Mouse (Mus musculus) B cell, adult 62 days (primary cell): ENCODE data around the gene Cd300c. TPM values are rescaled to one million over a fixed set of nuclear protein-coding genes. Genes with fewer than 3 reads are reported as not detected.

Experiments
- total RNA-seq: library from RNA; stranded (reverse); gene quantifications from 4 replicates; pipeline ENCODE4 v1.2.4, GENCODE M21; 2023

Cd300c gene
- total RNA-seq = not detected in 4 replicates

DNA sequence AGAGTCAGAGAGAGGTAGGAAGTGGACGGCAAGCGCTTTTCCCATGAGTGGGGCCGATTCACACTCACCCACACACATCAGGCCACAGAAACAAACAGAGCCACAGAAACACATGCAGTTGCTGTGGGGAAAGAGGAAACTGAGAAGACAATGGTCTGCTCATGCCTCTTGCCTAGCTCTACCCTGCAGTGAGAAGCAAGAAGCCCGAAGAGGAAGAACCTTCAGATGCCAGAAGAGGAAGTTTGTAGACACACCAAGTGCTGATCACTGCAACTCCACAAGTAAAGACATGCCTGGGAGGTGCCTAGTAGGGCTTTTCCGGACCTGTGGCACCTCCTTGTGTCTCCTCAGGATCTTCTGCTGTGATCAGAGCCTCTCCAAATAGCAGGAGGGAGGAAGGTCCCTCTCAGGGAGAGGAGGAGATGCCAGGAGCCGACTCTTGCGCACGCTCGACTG, at the start of gene Cd300c:
TSS of gene Cd300c (minus strand) at position 406 of the 456 bp plus-strand sequence.

DNA sequence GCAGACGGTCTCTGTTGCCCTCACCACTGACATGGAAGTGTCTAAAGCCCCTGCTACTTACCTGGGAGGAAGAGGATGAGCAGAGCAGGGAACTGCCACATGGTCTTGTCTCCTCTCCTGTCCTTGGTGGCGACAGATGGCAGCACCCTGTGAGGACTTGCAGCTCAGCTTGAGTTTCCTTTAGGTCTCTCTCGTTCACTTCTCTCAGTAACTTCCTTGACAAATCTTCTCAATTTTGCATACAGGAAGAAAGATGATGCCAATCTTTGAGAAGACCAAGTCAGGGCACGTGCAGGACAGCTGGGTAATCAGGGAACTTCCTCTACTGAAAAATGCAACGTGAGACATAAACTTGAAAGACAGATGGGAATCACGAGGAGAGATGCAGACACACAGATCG, 47.1 kb upstream of the Cd300c start, which contains the start of gene Cd300ld2:
TSS of gene Cd300ld2 (minus strand) at position 101 of the 400 bp plus-strand sequence.

DNA sequence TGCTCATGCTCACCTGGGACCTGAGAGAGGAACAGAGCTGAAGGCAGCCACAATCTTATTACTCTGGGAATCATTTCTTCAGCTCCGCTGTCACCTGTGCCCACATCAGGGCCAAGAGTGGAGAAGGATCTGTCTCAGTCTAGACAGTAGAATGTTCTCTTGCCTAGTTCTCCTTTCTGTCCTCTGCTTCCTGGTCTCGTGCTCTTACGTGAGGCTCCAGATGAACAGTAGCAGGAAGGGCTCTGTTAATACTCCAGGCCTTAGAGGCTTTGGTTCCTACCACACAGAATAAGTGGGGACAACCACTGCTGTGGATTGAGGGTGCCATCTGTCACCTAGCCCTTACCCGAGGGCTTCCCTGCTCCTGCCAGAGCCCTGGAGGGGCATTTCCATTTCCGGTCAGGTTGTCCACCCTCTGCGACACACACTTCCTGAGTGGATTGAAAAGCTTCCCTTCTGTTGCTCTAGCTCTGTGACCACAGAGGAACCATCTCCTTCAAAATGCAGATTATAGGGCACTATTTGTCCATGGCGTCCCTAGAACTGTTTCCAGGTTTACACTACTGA, 32.6 kb upstream of the Cd300c start, which contains the start of gene Cd300c2:
TSS of gene Cd300c2 (minus strand) at position 407 of the 567 bp plus-strand sequence.

DNA sequence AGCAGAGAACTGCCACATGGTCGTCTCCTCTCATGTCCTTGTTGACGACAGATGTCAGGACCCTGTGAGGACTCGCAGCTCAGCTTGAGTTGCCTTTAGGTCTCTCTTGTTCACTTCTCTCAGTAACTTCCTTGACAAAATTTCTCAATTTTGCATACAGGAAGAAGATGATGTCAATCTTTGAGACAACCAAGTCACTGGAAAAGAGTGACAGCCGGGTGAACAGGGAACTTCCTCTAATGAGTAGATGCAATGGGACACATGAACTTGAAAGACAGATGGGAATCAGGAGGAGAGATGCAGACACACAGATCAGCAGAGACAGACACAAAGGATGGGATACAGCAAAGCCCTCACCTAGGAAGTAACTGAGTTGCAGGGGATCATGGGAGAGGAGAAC, 20.8 kb upstream of the Cd300c start, which contains the start of gene Cd300ld:
TSS of gene Cd300ld (minus strand) at position 130 of the 400 bp plus-strand sequence.

GRCm38 (mm10) chr11:114934144-114934543, 34.8 kb downstream of the Cd300c start, which contains the start of gene Cd300lb:
TSS of gene Cd300lb (minus strand) at chr11:114934386.

Other genes with a start within 250 kb of the Cd300c start
- 0.95 TPM in 1 of 4 replicates, not detected in the others for gene Dnaic2, start 241.7 kb downstream of the Cd300c start, total RNA-seq
- gene Kif19a, start 203.8 kb downstream of the Cd300c start, total RNA-seq = 4.1 to 5.1 TPM (median 5.0 TPM) in 4 replicates
- gene Btbd17, start 173.2 kb downstream of the Cd300c start, total RNA-seq = not detected in 4 replicates
- gene Gpr142, start 170.2 kb downstream of the Cd300c start, total RNA-seq = not detected in 4 replicates
- 0.19 to 1.4 TPM (median 0.21 TPM) in 3 of 4 replicates, not detected in the other for gene Gprc5c, start 118.0 kb downstream of the Cd300c start, total RNA-seq
- gene Cd300a, start 79.1 kb downstream of the Cd300c start, total RNA-seq = 0.63 to 0.91 TPM (median 0.76 TPM) in 4 replicates
- not detected in 4 replicates for gene Cd300lb, start 34.8 kb downstream of the Cd300c start, total RNA-seq
- 0.36 to 0.66 TPM (median 0.46 TPM) in 4 replicates for gene Cd300ld, start 20.8 kb upstream of the Cd300c start, total RNA-seq
- gene Cd300c2, start 32.7 kb upstream of the Cd300c start, total RNA-seq = 0.66 to 1.5 TPM (median 1.0 TPM) in 4 replicates
- not detected in 4 replicates for gene Cd300ld2, start 47.0 kb upstream of the Cd300c start, total RNA-seq
- not detected in 4 replicates for gene Cd300ld4, start 57.9 kb upstream of the Cd300c start, total RNA-seq
- not detected in 4 replicates for gene Cd300ld5, start 68.6 kb upstream of the Cd300c start, total RNA-seq
- 1.2 TPM in 1 of 4 replicates, not detected in the others for gene Cd300ld3, start 79.3 kb upstream of the Cd300c start, total RNA-seq
- gene Cd300e, start 93.0 kb upstream of the Cd300c start, total RNA-seq = 0.37 to 0.78 TPM (median 0.63 TPM) in 4 replicates
- 4.9 to 8.0 TPM (median 7.2 TPM) in 4 replicates for gene Rab37, start 122.3 kb upstream of the Cd300c start, total RNA-seq
- gene Cd300lf, start 164.8 kb upstream of the Cd300c start, total RNA-seq = 7.2 to 10.4 TPM (median 8.8 TPM) in 4 replicates
- 74.3 to 78.2 TPM (median 77.2 TPM) in 4 replicates for gene Slc9a3r1, start 194.2 kb upstream of the Cd300c start, total RNA-seq
- 9.3 to 19.2 TPM (median 15.9 TPM) in 4 replicates for gene Tmem104, start 218.3 kb upstream of the Cd300c start, total RNA-seq
- 12.5 to 18.4 TPM (median 14.7 TPM) in 4 replicates for gene Nat9, start 218.7 kb upstream of the Cd300c start, total RNA-seq